Mouse (Mus musculus): Measurements from ENCODE around the gene Specc1. TPM values are rescaled to one million over a fixed set of nuclear protein-coding genes. Genes with fewer than 3 reads are reported as not detected.

The Specc1 gene
- polyA plus RNA-seq, 2 experiments, result 23.5 to 40.5 TPM

- H3K27me3 ChIP-seq (ENCODE audit: control insufficient read depth, insufficient read depth, low read length), result no peaks in the 10 kb centered on the region
- ATAC-seq (ENCODE audit: insufficient read depth) (0 out of 2 replicates have a peak, but pooled peaks have one; percentile 21), DNase-seq (ENCODE audit: low read depth in 3 of 3, low spot score in 3 of 3) (no peak)
- H3K9ac ChIP-seq (replicated peaks), result no peak overlapping the region
- no peak overlapping the region for H3K4me2 ChIP-seq (ENCODE audit: low read depth)
- TF ChIP-seq EP300 (IDR thresholded peaks at IDR 0.05; ENCODE audit: low read depth), result no peak
- no peak for TF ChIP-seq CTCF (IDR thresholded peaks at IDR 0.05; ENCODE audit: low read depth)
- no peaks in the 10 kb centered on the region for H3K36me3 ChIP-seq (replicated peaks; ENCODE audit: control insufficient read depth, insufficient read depth, low read depth)
- H3K4me3 ChIP-seq (ENCODE audit: insufficient read depth in 1 of 2, low read depth in 2 of 2, low read length in 2 of 2), result no peak overlapping the region
- H3K9me3 ChIP-seq (ENCODE audit: control insufficient read depth, low read length), result no peaks in the 10 kb centered on the region
- H3K27ac ChIP-seq, result no peak overlapping the region
- peaks cover 5% of the 10 kb centered on the region in 2 experiments for H3K4me1 ChIP-seq (replicated peaks; ENCODE audit: control insufficient read depth in 2 of 2, insufficient read depth in 2 of 2, low read length in 1 of 2)
- WGBS (ENCODE audit: insufficient replicate concordance), result 67% methylated on average over 4 of the region's 4 CpGs
Measured at GRCm38 (mm10) chr11:61946608-61947007, 10.0 kb upstream of the Specc1 start.

GRCm38 (mm10) chr11:61949315-61949714 is 7.2 kb upstream of the Specc1 start:
- Histone ChIP-seq H3K4me1 (replicated peaks; ENCODE audit: control insufficient read depth in 2 of 2, insufficient read depth in 2 of 2, low read length in 1 of 2) (peaks cover 5% of the 10 kb centered on the region in 2 experiments), H3K4me3 (ENCODE audit: insufficient read depth in 1 of 2, low read depth in 2 of 2, low read length in 2 of 2) (no peak overlapping the region), H3K27ac (no peak overlapping the region), H3K4me2 (ENCODE audit: low read depth) (no peak overlapping the region), H3K36me3 (replicated peaks; ENCODE audit: control insufficient read depth, insufficient read depth, low read depth) (no peaks in the 10 kb centered on the region), H3K9ac (replicated peaks) (no peak overlapping the region), H3K27me3 (ENCODE audit: control insufficient read depth, insufficient read depth, low read length) (no peaks in the 10 kb centered on the region), H3K9me3 (ENCODE audit: control insufficient read depth, low read length) (no peaks in the 10 kb centered on the region)
- WGBS (ENCODE audit: insufficient replicate concordance), result under 1% methylated on average over 3 of the region's 3 CpGs
- no peak for DNase-seq (ENCODE audit: low read depth in 3 of 3, low spot score in 3 of 3)
- TF ChIP-seq EP300 (IDR thresholded peaks at IDR 0.05; ENCODE audit: low read depth) (no peak), CTCF (IDR thresholded peaks at IDR 0.05; ENCODE audit: low read depth) (peak; percentile 72)
- no peak for ATAC-seq (ENCODE audit: insufficient read depth)

GRCm38 (mm10) chr11:61950632-61951031 is 5.9 kb upstream of the Specc1 start:
- Histone ChIP-seq H3K36me3 (replicated peaks; ENCODE audit: control insufficient read depth, insufficient read depth, low read depth) (no peaks in the 10 kb centered on the region), H3K27me3 (ENCODE audit: control insufficient read depth, insufficient read depth, low read length) (no peaks in the 10 kb centered on the region), H3K4me1 (replicated peaks; ENCODE audit: control insufficient read depth in 2 of 2, insufficient read depth in 2 of 2, low read length in 1 of 2) (peaks cover 5 to 8% of the 10 kb centered on the region in 2 experiments), H3K9me3 (ENCODE audit: control insufficient read depth, low read length) (no peaks in the 10 kb centered on the region), H3K4me3 (ENCODE audit: insufficient read depth in 1 of 2, low read depth in 2 of 2, low read length in 2 of 2) (no peak overlapping the region), H3K27ac (no peak overlapping the region), H3K9ac (replicated peaks) (no peak overlapping the region), H3K4me2 (ENCODE audit: low read depth) (no peak overlapping the region)
- DNase-seq (ENCODE audit: low read depth in 3 of 3, low spot score in 3 of 3), result peak in 2 of 3 experiments; percentile 62 to 66
- TF ChIP-seq EP300 (IDR thresholded peaks at IDR 0.05; ENCODE audit: low read depth) (no peak), CTCF (IDR thresholded peaks at IDR 0.05; ENCODE audit: low read depth) (peak; percentile 98)
- ATAC-seq (ENCODE audit: insufficient read depth), result peak; percentile 47; the same call in 1 of the 2 replicates
- 12% methylated on average over 10 of the region's 10 CpGs for WGBS (ENCODE audit: insufficient replicate concordance)

- H3K9me3 ChIP-seq (ENCODE audit: control insufficient read depth, low read length), result no peaks in the 10 kb centered on the region
- H3K36me3 ChIP-seq (replicated peaks; ENCODE audit: control insufficient read depth, insufficient read depth, low read depth), result no peaks in the 10 kb centered on the region; the same call in 1 of the 2 replicates
- peaks cover 6 to 14% of the 10 kb centered on the region in 2 experiments for H3K4me1 ChIP-seq (replicated peaks; ENCODE audit: control insufficient read depth in 2 of 2, insufficient read depth in 2 of 2, low read length in 1 of 2)
- DNase-seq (ENCODE audit: low read depth in 3 of 3, low spot score in 3 of 3) (no peak), ATAC-seq (ENCODE audit: insufficient read depth) (no peak)
- H3K4me3 ChIP-seq (ENCODE audit: insufficient read depth in 1 of 2, low read depth in 2 of 2, low read length in 2 of 2), result no peak overlapping the region
- no peaks in the 10 kb centered on the region for H3K27me3 ChIP-seq (ENCODE audit: control insufficient read depth, insufficient read depth, low read length)
- 68% methylated on average over 6 of the region's 6 CpGs for WGBS (ENCODE audit: insufficient replicate concordance)
- no peak overlapping the region for H3K4me2 ChIP-seq (ENCODE audit: low read depth)
- TF ChIP-seq CTCF (IDR thresholded peaks at IDR 0.05; ENCODE audit: low read depth), result no peak
- TF ChIP-seq EP300 (IDR thresholded peaks at IDR 0.05; ENCODE audit: low read depth), result no peak
- no peak overlapping the region for H3K9ac ChIP-seq (replicated peaks)
- no peak overlapping the region for H3K27ac ChIP-seq
Measured at GRCm38 (mm10) chr11:61955136-61955535, 1.4 kb upstream of the Specc1 start.

GRCm38 (mm10) chr11:61955951-61956350 is 612 bp upstream of the Specc1 start:
- no peaks in the 10 kb centered on the region for H3K9me3 ChIP-seq (ENCODE audit: control insufficient read depth, low read length)
- H3K4me3 ChIP-seq (ENCODE audit: insufficient read depth in 1 of 2, low read depth in 2 of 2, low read length in 2 of 2), result no peak overlapping the region
- no peaks in the 10 kb centered on the region for H3K27me3 ChIP-seq (ENCODE audit: control insufficient read depth, insufficient read depth, low read length)
- ATAC-seq (ENCODE audit: insufficient read depth) (no peak), DNase-seq (ENCODE audit: low read depth in 3 of 3, low spot score in 3 of 3) (no peak)
- H3K4me2 ChIP-seq (ENCODE audit: low read depth), result peak overlapping the region; percentile 66
- WGBS (ENCODE audit: insufficient replicate concordance), result 64% methylated on average over 6 of the region's 6 CpGs
- H3K27ac ChIP-seq, result no peak overlapping the region
- no peaks in the 10 kb centered on the region; the same call in 1 of the 2 replicates for H3K36me3 ChIP-seq (replicated peaks; ENCODE audit: control insufficient read depth, insufficient read depth, low read depth)
- TF ChIP-seq EP300 (IDR thresholded peaks at IDR 0.05; ENCODE audit: low read depth), result no peak
- no peak for TF ChIP-seq CTCF (IDR thresholded peaks at IDR 0.05; ENCODE audit: low read depth)
- peaks cover 11 to 19% of the 10 kb centered on the region in 2 experiments for H3K4me1 ChIP-seq (replicated peaks; ENCODE audit: control insufficient read depth in 2 of 2, insufficient read depth in 2 of 2, low read length in 1 of 2)
- H3K9ac ChIP-seq (replicated peaks), result no peak overlapping the region
